Mouse (Mus musculus) midbrain, postnatal 0 days (tissue): Measurements from ENCODE around the gene Slc1a3. TPM values are rescaled to one million over a fixed set of nuclear protein-coding genes. Genes with fewer than 3 reads are reported as not detected.

ENCODE experiments used
- ATAC-seq: fragments of 200-750 bp; cut with Nextera tagmentation; 2 replicates; pipeline ENCODE4 v1.8.0; 2017; ENCODE audit warnings: moderate number of reproducible peaks, mild to moderate bottlenecking, moderate TSS enrichment, moderate library complexity; ENCODE audit not compliant: low FRiP score
- DNase-seq: peaks from one replicate; pipeline ENCODE4 v3.0.0-alpha.2; 2015; ENCODE audit warnings: low spot score
- H3K27ac ChIP-seq: fragments of 300-500 bp; sonication (generic); 2 replicates; pipeline ENCODE4 v1.5.1; 2014; ENCODE audit warnings: low read depth, mild to moderate bottlenecking, low read length, mixed read lengths
- H3K27me3 ChIP-seq: fragments of 300-500 bp; sonication (generic); 2 replicates; pipeline ENCODE4 v1.6.1; 2014; ENCODE audit warnings: low read length, control low read depth, mixed read lengths; ENCODE audit not compliant: insufficient read depth
- H3K36me3 ChIP-seq: fragments of 300-500 bp; sonication (generic); 2 replicates; pipeline ENCODE4 v1.6.1; 2014; ENCODE audit warnings: low read length, control low read depth, mixed read lengths; ENCODE audit not compliant: insufficient read depth
- H3K4me1 ChIP-seq: fragments of 300-500 bp; sonication (generic); 2 replicates; pipeline ENCODE4 v1.6.1; 2014; ENCODE audit warnings: mild to moderate bottlenecking, control low read depth, antibody characterized with exemption, low read length, mixed read lengths; ENCODE audit not compliant: insufficient read depth
- H3K4me2 ChIP-seq: fragments of 300-500 bp; sonication (generic); 2 replicates; pipeline ENCODE4 v1.6.1; 2014; ENCODE audit warnings: low read depth, mild to moderate bottlenecking, low read length, mixed read lengths; ENCODE audit not compliant: poor library complexity, severe bottlenecking
- H3K4me3 ChIP-seq: fragments of 300-500 bp; sonication (generic); 2 replicates; pipeline ENCODE4 v1.5.1; 2014; ENCODE audit warnings: low read depth, mild to moderate bottlenecking, low read length, moderate library complexity
- H3K9ac ChIP-seq: fragments of 300-500 bp; sonication (generic); replicated peaks from 2 replicates; pipeline ENCODE4 v1.6.1; 2014; ENCODE audit warnings: mild to moderate bottlenecking, low read length, moderate library complexity, mixed read lengths; ENCODE audit not compliant: poor library complexity, severe bottlenecking
- H3K9me3 ChIP-seq: fragments of 300-500 bp; sonication (generic); 2 replicates; pipeline ENCODE4 v1.6.1; 2016; ENCODE audit warnings: low read length, control low read depth
- CTCF ChIP-seq: IDR thresholded peaks from 2 replicates; pipeline ENCODE4 v1.5.1; 2016; ENCODE audit warnings: antibody characterized with exemption, mild to moderate bottlenecking
- WGBS: fragments of 180-500 bp; shearing (Covaris S2); extraction: QIAGEN DNeasy Blood & Tissue Kit; methylation state at CpG from one replicate; pipeline ENCODE4 v1.1.7; 2014; 5-methylcytosine and 5-hydroxymethylcytosine counted together
- polyA plus RNA-seq: library from polyadenylated mRNA; unstranded; fragments of >200 nt; fragmentation: Nextera tagmentation; extraction: Ambion mirVana; gene quantifications from 2 replicates; pipeline ENCODE4 v1.2.1, GENCODE M21; 2015
- total RNA-seq: library from RNA; depleted of rRNA; stranded (reverse); fragments of >200 nt; gene quantifications from 2 replicates; pipeline ENCODE4 v1.2.3, GENCODE M21; 2014

Gene Slc1a3
- total and polyA plus RNA-seq, 2 experiments from 2014 or later = 147 to 195 TPM

- Histone ChIP-seq H3K4me2 (no peak overlapping the region), H3K36me3 (no peaks in the 10 kb centered on the region), H3K9ac (no peak overlapping the region), H3K27me3 (no peaks in the 10 kb centered on the region), H3K4me3 (no peak overlapping the region), H3K9me3 (no peaks in the 10 kb centered on the region), H3K27ac (no peak overlapping the region), H3K4me1 (no peaks in the 10 kb centered on the region)
- WGBS = 55% methylated on average over 8 of the region's 8 CpGs
- no peak for ATAC-seq
- TF ChIP-seq CTCF = no peak
- no peak for DNase-seq
Measured at GRCm38 (mm10) chr15:8643997-8644692, 66.4 kb downstream of the Slc1a3 start.

GRCm38 (mm10) chr15:8639856-8640255 is 70.7 kb downstream of the Slc1a3 start:
- H3K36me3 ChIP-seq = no peaks in the 10 kb centered on the region
- no peak overlapping the region for H3K27ac ChIP-seq
- no peaks in the 10 kb centered on the region for H3K4me1 ChIP-seq
- H3K27me3 ChIP-seq = no peaks in the 10 kb centered on the region
- no peaks in the 10 kb centered on the region for H3K9me3 ChIP-seq
- TF ChIP-seq CTCF = no peak
- no peak overlapping the region for H3K4me2 ChIP-seq
- H3K9ac ChIP-seq = no peak overlapping the region
- WGBS = 74% methylated on average over 2 of the region's 2 CpGs
- DNase-seq (no peak), ATAC-seq (no peak)
- no peak overlapping the region for H3K4me3 ChIP-seq

GRCm38 (mm10) chr15:8638568-8639325 is 71.8 kb downstream of the Slc1a3 start:
- H3K27ac ChIP-seq = no peak overlapping the region
- no peak for ATAC-seq
- DNase-seq = no peak
- H3K4me1 ChIP-seq = no peaks in the 10 kb centered on the region
- no peak overlapping the region for H3K4me2 ChIP-seq
- no peaks in the 10 kb centered on the region for H3K9me3 ChIP-seq
- no peak overlapping the region for H3K4me3 ChIP-seq
- WGBS = 91% methylated on average over 15 of the region's 15 CpGs
- H3K9ac ChIP-seq = no peak overlapping the region
- H3K36me3 ChIP-seq = no peaks in the 10 kb centered on the region
- no peak for TF ChIP-seq CTCF
- H3K27me3 ChIP-seq = no peaks in the 10 kb centered on the region

GRCm38 (mm10) chr15:8637283-8637682 is 73.3 kb downstream of the Slc1a3 start:
- no peaks in the 10 kb centered on the region for H3K9me3 ChIP-seq
- H3K27ac ChIP-seq = no peak overlapping the region
- DNase-seq (no peak), ATAC-seq (no peak)
- H3K27me3 ChIP-seq = no peaks in the 10 kb centered on the region
- TF ChIP-seq CTCF = no peak
- H3K4me3 ChIP-seq = no peak overlapping the region
- H3K4me2 ChIP-seq = no peak overlapping the region
- no peaks in the 10 kb centered on the region for H3K36me3 ChIP-seq
- WGBS = 95% methylated on average over 2 of the region's 2 CpGs
- H3K9ac ChIP-seq = no peak overlapping the region
- no peaks in the 10 kb centered on the region for H3K4me1 ChIP-seq

GRCm38 (mm10) chr15:8635974-8636373 is 74.6 kb downstream of the Slc1a3 start:
- Histone ChIP-seq H3K4me3 (no peak overlapping the region), H3K36me3 (no peaks in the 10 kb centered on the region), H3K4me1 (no peaks in the 10 kb centered on the region), H3K27me3 (no peaks in the 10 kb centered on the region), H3K9ac (no peak overlapping the region), H3K27ac (no peak overlapping the region), H3K4me2 (no peak overlapping the region), H3K9me3 (no peaks in the 10 kb centered on the region)
- TF ChIP-seq CTCF = no peak
- DNase-seq (no peak), ATAC-seq (no peak)
- 96% methylated on average over 15 of the region's 15 CpGs for WGBS

GRCm38 (mm10) chr15:8634807-8635206 is 75.8 kb downstream of the Slc1a3 start:
- no peak overlapping the region for H3K9ac ChIP-seq

More at GRCm38 (mm10) chr15:8634807-8635206, 75.8 kb downstream of the Slc1a3 start:
- TF ChIP-seq CTCF = no peak
- Histone ChIP-seq H3K4me3 (no peak overlapping the region), H3K9me3 (no peaks in the 10 kb centered on the region), H3K36me3 (no peaks in the 10 kb centered on the region), H3K4me2 (no peak overlapping the region), H3K4me1 (no peaks in the 10 kb centered on the region), H3K27me3 (no peaks in the 10 kb centered on the region), H3K27ac (no peak overlapping the region)
- DNase-seq (no peak), ATAC-seq (no peak)
- 91% methylated on average over 4 of the region's 4 CpGs for WGBS
